Mouse (Mus musculus) neural tube, embryonic 11.5 days (tissue): ENCODE data around the gene Chga. TPM values are rescaled to one million over a fixed set of nuclear protein-coding genes. Genes with fewer than 3 reads are reported as not detected.
A peak's percentile ranks its signal among the peaks of the same experiment; 100 is the strongest.

Source experiments
- ATAC-seq: fragments of 200-750 bp; cut with Nextera tagmentation; 2 replicates; pipeline ENCODE4 v1.8.0; 2017; ENCODE audit warnings: moderate number of reproducible peaks, mild to moderate bottlenecking, moderate TSS enrichment, moderate library complexity; ENCODE audit not compliant: insufficient read depth, low FRiP score, low TSS enrichment
- DNase-seq: peaks from one replicate; pipeline ENCODE4 v3.0.0-alpha.2; 2015; ENCODE audit warnings: low spot score
- H3K27ac ChIP-seq: fragments of 300-500 bp; sonication (generic); 2 replicates; pipeline ENCODE4 v1.5.1; 2014; ENCODE audit warnings: low read depth, mild to moderate bottlenecking, low read length
- H3K27me3 ChIP-seq: fragments of 300-500 bp; sonication (generic); 2 replicates; pipeline ENCODE4 v1.6.1; 2014; ENCODE audit warnings: mild to moderate bottlenecking, low read length, mixed read lengths; ENCODE audit not compliant: control insufficient read depth, insufficient read depth
- H3K36me3 ChIP-seq: fragments of 300-500 bp; sonication (generic); 2 replicates; pipeline ENCODE4 v1.6.1; 2014; ENCODE audit warnings: mild to moderate bottlenecking, low read length, moderate library complexity, mixed read lengths; ENCODE audit not compliant: control insufficient read depth, insufficient read depth
- H3K4me1 ChIP-seq: fragments of 300-500 bp; sonication (generic); 2 replicates; pipeline ENCODE4 v1.6.1; 2014; ENCODE audit warnings: low read length, mixed read lengths; ENCODE audit not compliant: control insufficient read depth, insufficient read depth
- H3K4me2 ChIP-seq: fragments of 300-500 bp; sonication (generic); 2 replicates; pipeline ENCODE4 v1.6.1; 2014; ENCODE audit warnings: low read depth, mild to moderate bottlenecking, moderate library complexity
- H3K4me3 ChIP-seq: fragments of 300-500 bp; sonication (generic); 2 replicates; pipeline ENCODE4 v1.5.1; 2014; ENCODE audit warnings: low read depth, low read length
- H3K9ac ChIP-seq: fragments of 300-500 bp; sonication (generic); 2 replicates; pipeline ENCODE4 v1.6.1; 2014; ENCODE audit warnings: mild to moderate bottlenecking, low read length
- H3K9me3 ChIP-seq: fragments of 300-500 bp; sonication (generic); 2 replicates; pipeline ENCODE4 v1.6.1; 2016; ENCODE audit warnings: low read length; ENCODE audit not compliant: control insufficient read depth
- WGBS: fragments of 180-500 bp; shearing (Covaris S2); extraction: QIAGEN DNeasy Blood & Tissue Kit; methylation state at CpG from one replicate; pipeline ENCODE4 v1.1.7; 2014; 5-methylcytosine and 5-hydroxymethylcytosine counted together
- polyA plus RNA-seq: library from polyadenylated mRNA; unstranded; fragments of >200 nt; fragmentation: Nextera tagmentation; extraction: Ambion mirVana; gene quantifications from 2 replicates; pipeline ENCODE4 v1.2.1, GENCODE M21; 2014

Chga gene
- polyA plus RNA-seq, 1 experiment from 2014 or later: 29.0 TPM

DNA sequence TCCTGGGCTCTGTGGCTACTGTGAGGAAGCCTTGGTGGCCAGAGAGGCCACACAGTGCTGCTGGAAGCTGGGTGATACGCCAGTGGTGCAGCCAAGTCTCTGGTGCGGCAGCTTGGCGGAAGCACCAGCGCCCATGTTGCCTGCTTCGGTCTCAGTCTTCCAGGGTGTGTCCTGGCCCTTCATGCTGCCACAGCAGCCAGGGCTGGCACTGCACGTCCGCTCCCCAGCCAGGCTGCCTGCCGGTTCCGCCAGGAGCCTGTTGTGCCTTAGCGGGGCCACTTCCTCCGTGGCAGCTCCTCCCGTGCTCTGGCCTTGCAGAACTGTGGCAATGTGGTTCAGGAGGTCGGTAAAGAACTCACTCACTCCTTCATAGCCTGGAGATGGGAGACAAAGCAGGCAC is 15.3 kb downstream of the Chga start:
- 86% methylated on average over 13 of the region's 13 CpGs for WGBS
- H3K36me3 ChIP-seq: no peaks in the 10 kb centered on the region; the same call in 1 of the 2 replicates
- no peak for ATAC-seq
- H3K4me3 ChIP-seq: no peak overlapping the region
- H3K27me3 ChIP-seq: no peaks in the 10 kb centered on the region
- H3K27ac ChIP-seq: no peak overlapping the region
- DNase-seq: no peak
- no peaks in the 10 kb centered on the region for H3K4me1 ChIP-seq
- H3K9ac ChIP-seq: no peak overlapping the region
- no peak overlapping the region for H3K4me2 ChIP-seq
- no peaks in the 10 kb centered on the region for H3K9me3 ChIP-seq

DNA sequence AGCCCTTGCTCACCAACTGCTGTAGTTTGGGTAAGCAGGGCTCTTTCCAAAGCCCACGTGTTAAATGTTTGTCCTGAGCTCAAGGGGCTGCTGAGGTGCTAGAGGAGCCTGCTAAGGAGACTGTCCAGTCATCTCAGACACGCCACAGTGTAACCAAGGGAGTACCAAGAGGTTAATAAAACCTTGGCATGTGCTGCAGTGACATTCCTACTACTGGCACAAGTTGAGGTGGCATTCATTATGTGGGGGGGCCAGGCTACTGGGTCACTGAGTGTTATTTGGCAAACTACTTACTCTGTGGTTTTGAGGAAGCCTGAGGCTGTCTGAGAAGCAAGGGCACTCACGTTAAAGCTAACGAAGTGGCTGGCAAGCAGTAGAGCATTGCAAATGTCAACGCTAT is 16.0 kb downstream of the Chga start:
- Histone ChIP-seq H3K9ac (no peak overlapping the region), H3K4me2 (no peak overlapping the region), H3K4me3 (no peak overlapping the region), H3K27ac (no peak overlapping the region), H3K36me3 (no peaks in the 10 kb centered on the region; the same call in 1 of the 2 replicates), H3K9me3 (no peaks in the 10 kb centered on the region), H3K27me3 (no peaks in the 10 kb centered on the region), H3K4me1 (no peaks in the 10 kb centered on the region)
- no peak for ATAC-seq
- 86% methylated on average over 5 of the region's 5 CpGs for WGBS
- DNase-seq: no peak

DNA sequence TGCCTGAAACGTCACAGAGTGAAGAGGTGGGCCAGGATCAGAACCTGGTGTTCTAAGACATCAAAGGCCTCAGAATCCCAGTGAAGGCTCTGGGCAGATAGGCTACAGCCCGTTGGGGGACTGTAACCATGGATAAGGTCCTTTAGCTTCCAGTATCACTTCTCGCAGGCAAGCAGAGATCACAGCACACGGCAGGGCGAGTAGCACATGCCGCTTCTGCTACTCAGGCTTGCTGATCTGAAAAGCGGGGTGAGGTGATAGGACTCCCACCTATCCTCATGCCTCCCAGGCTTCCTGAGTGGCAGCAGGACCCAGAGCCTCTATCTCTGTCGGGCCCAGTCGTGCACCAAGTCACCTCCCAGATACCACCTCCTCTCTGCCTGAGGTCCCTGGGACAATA is 16.9 kb downstream of the Chga start:
- ATAC-seq (no peak), DNase-seq (no peak)
- Histone ChIP-seq H3K4me1 (no peaks in the 10 kb centered on the region), H3K27me3 (no peaks in the 10 kb centered on the region), H3K9me3 (no peaks in the 10 kb centered on the region), H3K9ac (no peak overlapping the region; the same call in 1 of the 2 replicates), H3K4me2 (no peak overlapping the region), H3K4me3 (no peak overlapping the region), H3K27ac (no peak overlapping the region), H3K36me3 (no peaks in the 10 kb centered on the region; the same call in 1 of the 2 replicates)
- 85% methylated on average over 9 of the region's 9 CpGs for WGBS

DNA sequence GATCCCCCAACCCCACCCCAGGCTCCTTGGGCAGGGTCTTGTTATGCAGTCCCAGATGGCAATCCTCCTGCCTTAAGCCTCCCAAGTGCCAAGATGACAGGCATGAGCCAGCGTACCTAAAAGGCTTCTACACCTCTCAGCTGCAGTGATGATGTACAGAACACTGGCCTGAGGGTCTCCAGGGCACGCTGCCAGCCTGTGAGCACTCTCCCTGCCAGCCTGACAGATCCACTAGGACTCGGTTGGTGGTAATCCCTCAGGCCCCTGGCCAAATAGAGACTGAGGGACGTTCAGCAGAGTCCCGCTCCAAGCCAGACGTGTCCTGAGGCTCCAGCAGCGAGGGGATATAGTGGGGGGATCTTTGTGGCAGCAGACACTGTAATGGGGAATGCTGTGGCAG is 18.3 kb downstream of the Chga start:
- ATAC-seq: no peak
- no peaks in the 10 kb centered on the region; the same call in 1 of the 2 replicates for H3K36me3 ChIP-seq
- no peaks in the 10 kb centered on the region for H3K4me1 ChIP-seq
- DNase-seq: no peak
- H3K4me3 ChIP-seq: no peak overlapping the region
- no peaks in the 10 kb centered on the region for H3K9me3 ChIP-seq
- no peaks in the 10 kb centered on the region for H3K27me3 ChIP-seq
- H3K9ac ChIP-seq: no peak overlapping the region
- no peak overlapping the region for H3K27ac ChIP-seq
- no peak overlapping the region for H3K4me2 ChIP-seq
- WGBS: 80% methylated on average over 7 of the region's 7 CpGs

DNA sequence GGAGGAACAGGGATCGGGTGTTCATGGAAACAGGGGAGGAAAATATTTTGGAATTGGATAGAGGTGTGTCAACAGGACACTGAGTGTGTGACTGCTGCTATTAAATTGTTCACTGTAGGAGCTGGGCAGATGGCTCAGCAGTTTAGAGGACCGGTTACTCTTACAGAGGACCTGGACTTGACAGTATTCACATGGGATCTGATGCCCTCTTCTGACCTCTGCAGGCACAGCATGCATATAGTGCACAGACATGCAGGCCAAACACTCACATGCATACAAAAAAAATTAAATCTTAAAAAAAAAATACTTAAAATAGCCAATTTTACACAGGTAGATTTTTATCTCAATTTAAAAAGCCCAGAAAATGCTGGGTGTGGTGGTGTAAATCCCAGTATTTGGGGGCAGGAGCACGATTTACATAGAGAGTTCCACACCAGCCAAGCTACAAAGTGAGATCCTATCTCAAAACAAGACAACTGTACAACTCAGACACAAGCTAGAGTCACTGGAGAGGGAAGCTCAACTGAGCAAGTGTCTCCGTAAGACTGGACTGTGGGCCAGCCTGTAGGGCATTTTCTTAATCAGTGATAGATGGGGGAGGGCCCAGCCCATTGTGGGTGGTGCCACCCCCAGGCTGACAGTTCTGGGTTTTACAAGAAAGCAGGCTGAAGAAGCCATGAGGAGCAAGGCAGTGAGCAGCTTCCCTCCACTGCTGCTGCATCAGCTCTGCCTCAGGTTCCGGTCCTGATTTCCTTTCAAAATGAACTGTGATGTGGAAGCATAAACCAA is 21.0 kb downstream of the Chga start:
- ATAC-seq: no peak
- Histone ChIP-seq H3K27me3 (no peaks in the 10 kb centered on the region), H3K9me3 (no peaks in the 10 kb centered on the region), H3K27ac (no peak overlapping the region), H3K4me2 (no peak overlapping the region), H3K9ac (no peak overlapping the region), H3K4me1 (no peaks in the 10 kb centered on the region), H3K4me3 (no peak overlapping the region), H3K36me3 (no peaks in the 10 kb centered on the region; the same call in 1 of the 2 replicates)
- WGBS: 82% methylated on average over 5 of the region's 5 CpGs
- DNase-seq: no peak

DNA sequence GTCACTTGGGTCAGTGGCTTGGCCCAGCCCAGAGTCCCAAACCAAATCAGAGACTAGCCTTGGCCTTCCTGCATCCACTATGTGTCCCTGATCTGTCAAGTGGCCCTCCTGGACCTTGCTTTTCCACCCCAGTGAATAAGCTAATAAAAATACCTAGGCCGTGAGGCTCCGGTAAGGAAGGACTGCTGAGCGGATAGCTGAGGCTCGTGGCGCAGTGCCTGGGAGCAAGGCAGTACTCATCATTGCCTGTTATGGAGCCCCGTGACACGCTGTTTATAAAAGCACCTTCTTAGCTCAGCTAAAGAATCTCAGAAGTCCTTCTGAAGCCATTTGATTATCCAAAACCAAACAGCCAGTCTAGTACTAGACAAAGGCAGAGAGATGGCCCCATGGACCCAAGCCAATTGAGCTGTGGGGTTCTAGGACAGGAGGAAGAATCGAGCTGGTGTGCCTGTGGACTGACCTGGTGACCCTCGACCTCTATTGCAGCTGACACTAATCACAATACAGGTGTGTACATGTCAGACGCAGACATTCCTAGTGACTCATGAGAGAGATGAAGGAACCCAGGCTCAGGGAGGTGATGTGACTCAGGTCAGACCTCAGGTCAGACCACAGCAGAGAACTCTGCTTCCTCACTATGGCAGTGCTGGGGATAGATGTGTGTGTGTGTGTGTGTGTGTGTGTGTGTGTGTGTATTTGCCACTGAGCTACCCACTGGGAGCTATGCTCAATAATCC is 22.1 kb downstream of the Chga start:
- Histone ChIP-seq H3K27ac (no peak overlapping the region), H3K4me3 (no peak overlapping the region), H3K9ac (no peak overlapping the region), H3K4me2 (no peak overlapping the region), H3K9me3 (no peaks in the 10 kb centered on the region), H3K27me3 (no peaks in the 10 kb centered on the region), H3K4me1 (no peaks in the 10 kb centered on the region), H3K36me3 (no peaks in the 10 kb centered on the region; the same call in 1 of the 2 replicates)
- DNase-seq (no peak), ATAC-seq (no peak)
- 84% methylated on average over 10 of the region's 10 CpGs for WGBS

DNA sequence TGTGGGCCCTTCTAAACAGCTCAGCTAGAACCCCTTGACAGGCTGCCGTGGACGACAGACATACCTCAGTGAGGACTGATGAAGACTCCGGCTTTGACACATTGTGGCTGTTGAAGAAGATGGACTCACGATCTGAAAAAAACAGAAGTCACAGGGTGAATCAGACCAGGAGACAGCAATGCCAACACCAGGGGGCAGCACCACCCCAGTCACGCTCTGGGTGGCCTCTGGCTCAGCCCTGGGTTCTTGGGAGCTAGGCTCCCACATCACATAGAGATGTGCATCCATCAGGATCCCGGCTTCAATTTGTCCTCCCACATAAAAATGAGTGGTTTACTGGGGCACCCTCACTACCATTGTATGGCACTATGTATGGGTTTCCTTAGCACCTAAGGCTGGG is 24.3 kb downstream of the Chga start:
- no peaks in the 10 kb centered on the region for H3K27me3 ChIP-seq
- DNase-seq (peak; percentile 80), ATAC-seq (peak; percentile 61; the same call in 1 of the 2 replicates)

DNA sequence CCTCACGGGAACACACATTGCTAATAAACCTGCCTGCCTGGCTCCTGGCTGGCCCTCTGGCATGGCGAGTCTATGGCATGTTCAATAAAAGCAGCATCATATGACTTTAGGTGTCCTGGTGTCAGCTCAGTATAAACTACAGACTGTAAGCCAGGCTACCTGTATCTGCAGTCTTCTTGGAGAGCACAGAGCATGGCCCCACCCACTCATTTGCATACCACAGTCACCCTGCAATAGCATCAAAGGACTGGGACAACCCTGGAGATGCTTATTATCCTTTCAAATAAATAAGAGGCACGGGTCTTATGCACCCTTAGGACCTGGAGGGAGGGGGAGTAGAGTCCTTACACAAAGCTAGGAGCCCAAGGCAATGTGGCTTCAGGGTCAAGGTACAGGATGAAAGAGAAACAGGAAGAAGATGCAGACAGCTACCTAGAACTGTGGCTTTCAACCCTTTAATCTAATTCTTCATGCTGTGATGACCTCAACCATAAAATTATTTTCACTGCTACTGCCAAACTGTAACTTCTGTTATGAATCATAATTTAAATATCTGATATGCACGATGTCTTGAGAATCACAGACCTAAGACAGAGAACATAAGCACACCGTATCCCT is 26.9 kb downstream of the Chga start:
- H3K27ac ChIP-seq: no peak overlapping the region
- H3K9ac ChIP-seq: no peak overlapping the region
- DNase-seq (no peak), ATAC-seq (no peak)
- H3K4me2 ChIP-seq: no peak overlapping the region
- 73% methylated on average over 5 of the region's 5 CpGs for WGBS
- no peaks in the 10 kb centered on the region for H3K27me3 ChIP-seq
- H3K4me3 ChIP-seq: no peak overlapping the region
- H3K36me3 ChIP-seq: no peaks in the 10 kb centered on the region
- no peaks in the 10 kb centered on the region for H3K9me3 ChIP-seq
- H3K4me1 ChIP-seq: no peaks in the 10 kb centered on the region

More for the DNA sequence above, 24.3 kb downstream of the Chga start:
- H3K36me3 ChIP-seq: no peaks in the 10 kb centered on the region
- H3K4me2 ChIP-seq: no peak overlapping the region
- no peak overlapping the region for H3K4me3 ChIP-seq
- WGBS: 66% methylated on average over 6 of the region's 6 CpGs
- H3K9ac ChIP-seq: no peak overlapping the region
- no peak overlapping the region for H3K27ac ChIP-seq
- H3K9me3 ChIP-seq: no peaks in the 10 kb centered on the region
- H3K4me1 ChIP-seq: no peaks in the 10 kb centered on the region
